In genomic region chr2:138256411-138256810, GRCm38 (mm10) we compare ENCODE assay signal across 9 mouse cellular contexts. TPM values are rescaled to one million over a fixed set of nuclear protein-coding genes. Genes with fewer than 3 reads are reported as not detected.
DNase-seq lines count a peak whose midpoint lies in the region; ATAC-seq and TF ChIP-seq lines count a peak whose summit lies in the region.
"Had no signal": no experiment of that assay in that cellular context is flagged by ENCODE, and none has a peak within 500 bp of the region (broad histone marks: within the 10 kb centered on the region; RNA-seq: fewer than 3 reads in every experiment).

Btbd3 (plus strand) TSS chr2:138256565.

- peak within 1 kb of the TSS; percentile 82 for H3K4me3 ChIP-seq in C2C12 (ENCODE audit: insufficient read depth, poor library complexity, severe bottlenecking)
- H3K4me3 ChIP-seq in forebrain, embryonic 14.5 days (ENCODE audit: low read depth, low read length) = peak within 1 kb of the TSS; percentile 93
- H3K4me3 ChIP-seq in heart, postnatal 0 days (ENCODE audit: low read depth, low read length) = peak within 1 kb of the TSS; percentile 100
- H3K4me3 ChIP-seq in liver, embryonic 15.5 days (replicated peaks) = peak within 1 kb of the TSS; percentile 65
- peak within 1 kb of the TSS; percentile 90 for H3K4me3 ChIP-seq in neural tube, embryonic 13.5 days

- peak; percentile 7 for DNase-seq in c-Kit-positive CD71-positive TER-119-positive erythroid progenitor cells, embryonic 14.5 days (ENCODE audit: low spot score)
- DNase-seq in forebrain, embryonic 14.5 days (ENCODE audit: low spot score) = peak; percentile 97
- peak; percentile 94 for DNase-seq in heart, postnatal 0 days (ENCODE audit: low spot score)
- DNase-seq in large intestine, adult 2 months (ENCODE audit: low read depth, low spot score) = peak; percentile 83
- peak; percentile 94 for DNase-seq in testis, postnatal 14 days (ENCODE audit: low spot score)

- H3K79me3 ChIP-seq in C2C12 (ENCODE audit: low read depth) = peaks cover 37% of the 10 kb centered on the region

- H3K9ac ChIP-seq in forebrain, embryonic 14.5 days (ENCODE audit: low read length) = peak within 1 kb of the TSS; percentile 87
- H3K9ac ChIP-seq in heart, postnatal 0 days (replicated peaks; ENCODE audit: low read depth, low read length) = peak within 1 kb of the TSS; percentile 97
- H3K9ac ChIP-seq in liver, embryonic 15.5 days = peak within 1 kb of the TSS; percentile 43
- H3K9ac ChIP-seq in neural tube, embryonic 13.5 days = peak within 1 kb of the TSS; percentile 91

- under 1% methylated on average over 39 of the region's 39 CpGs for WGBS in forebrain, embryonic 14.5 days
- 0% methylated on average over 39 of the region's 39 CpGs for WGBS in heart, postnatal 0 days
- under 1% methylated on average over 39 of the region's 39 CpGs for WGBS in large intestine, adult 2 months
- under 1% methylated on average over 39 of the region's 39 CpGs for WGBS in liver, embryonic 15.5 days (ENCODE audit: insufficient replicate concordance)
- under 1% methylated on average over 39 of the region's 39 CpGs for WGBS in neural tube, embryonic 13.5 days

- ATAC-seq in forebrain, embryonic 14.5 days = peak; percentile 99
- peak; percentile 99 for ATAC-seq in heart, postnatal 0 days (ENCODE audit: insufficient read depth, low read depth)
- ATAC-seq in liver, embryonic 15.5 days (ENCODE audit: insufficient read depth) = peak; percentile 88
- ATAC-seq in neural tube, embryonic 13.5 days (ENCODE audit: low read depth) = peak; percentile 99

- H3K36me3 ChIP-seq in C2C12 (ENCODE audit: control insufficient read depth, insufficient read depth) = no peaks in the 10 kb centered on the region
- no peaks in the 10 kb centered on the region for H3K36me3 ChIP-seq in forebrain, embryonic 14.5 days (ENCODE audit: control insufficient read depth, insufficient read depth, low read length)
- no peaks in the 10 kb centered on the region for H3K36me3 ChIP-seq in heart, postnatal 0 days (replicated peaks; ENCODE audit: control insufficient read depth, insufficient read depth, low read length)
- no peaks in the 10 kb centered on the region for H3K36me3 ChIP-seq in liver, embryonic 15.5 days (replicated peaks)
- H3K36me3 ChIP-seq in neural tube, embryonic 13.5 days = no peaks in the 10 kb centered on the region

- H3K4me2 ChIP-seq in forebrain, embryonic 14.5 days (ENCODE audit: low read length) = peak within 1 kb of the TSS; percentile 74
- peak within 1 kb of the TSS; percentile 91 for H3K4me2 ChIP-seq in heart, postnatal 0 days (ENCODE audit: low read depth, low read length)
- H3K4me2 ChIP-seq in liver, embryonic 15.5 days = peak within 1 kb of the TSS; percentile 74
- H3K4me2 ChIP-seq in neural tube, embryonic 13.5 days = peak within 1 kb of the TSS; percentile 79

- H3K9me3 ChIP-seq in forebrain, embryonic 14.5 days (replicated peaks; ENCODE audit: control insufficient read depth, low read length) = no peaks in the 10 kb centered on the region
- no peaks in the 10 kb centered on the region for H3K9me3 ChIP-seq in heart, postnatal 0 days (replicated peaks; ENCODE audit: control insufficient read depth, low read length)
- H3K9me3 ChIP-seq in liver, embryonic 15.5 days (replicated peaks) = no peaks in the 10 kb centered on the region
- H3K9me3 ChIP-seq in neural tube, embryonic 13.5 days = no peaks in the 10 kb centered on the region

- TF ChIP-seq CTCF in C2C12 (IDR thresholded peaks at IDR 0.05; ENCODE audit: control insufficient read depth, insufficient read depth, insufficient read length) = no peak
- no peak for TF ChIP-seq CTCF in heart, postnatal 0 days (IDR thresholded peaks at IDR 0.05; ENCODE audit: low read depth)

- H3K27me3 ChIP-seq in C2C12 (ENCODE audit: control insufficient read depth, insufficient read depth, insufficient read length) = no peaks in the 10 kb centered on the region
- H3K27me3 ChIP-seq in forebrain, embryonic 14.5 days (replicated peaks; ENCODE audit: control insufficient read depth, insufficient read depth, low read length) = no peaks in the 10 kb centered on the region
- no peaks in the 10 kb centered on the region for H3K27me3 ChIP-seq in heart, postnatal 0 days (ENCODE audit: control insufficient read depth, insufficient read depth, low read length)
- no peaks in the 10 kb centered on the region; the same call in 1 of the 2 replicates for H3K27me3 ChIP-seq in liver, embryonic 15.5 days
- no peaks in the 10 kb centered on the region for H3K27me3 ChIP-seq in neural tube, embryonic 13.5 days

- peaks cover 13% of the 10 kb centered on the region for H3K4me1 ChIP-seq in forebrain, embryonic 14.5 days (ENCODE audit: control insufficient read depth, insufficient read depth, low read length)
- peaks cover 11% of the 10 kb centered on the region; the same call in 1 of the 2 replicates for H3K4me1 ChIP-seq in heart, postnatal 0 days (ENCODE audit: control insufficient read depth, insufficient read depth)
- H3K4me1 ChIP-seq in liver, embryonic 15.5 days (replicated peaks) = peaks cover 6% of the 10 kb centered on the region; the same call in 1 of the 2 replicates
- H3K4me1 ChIP-seq in neural tube, embryonic 13.5 days (replicated peaks) = peaks cover 34% of the 10 kb centered on the region

- peaks cover 49% of the 10 kb centered on the region for H3K79me2 ChIP-seq in C2C12 (ENCODE audit: control insufficient read depth, insufficient read depth)

- H3K27ac ChIP-seq in forebrain, embryonic 14.5 days (ENCODE audit: low read depth, low read length) = peak within 1 kb of the TSS; percentile 92
- peak within 1 kb of the TSS; percentile 93 for H3K27ac ChIP-seq in heart, postnatal 0 days (ENCODE audit: low read depth)
- peak within 1 kb of the TSS; percentile 29; the same call in 1 of the 2 replicates for H3K27ac ChIP-seq in liver, embryonic 15.5 days (replicated peaks)
- H3K27ac ChIP-seq in neural tube, embryonic 13.5 days (replicated peaks) = peak within 1 kb of the TSS; percentile 95

- TF ChIP-seq EP300 in heart, postnatal 0 days (IDR thresholded peaks at IDR 0.05; ENCODE audit: low read depth) = no peak

- H3ac ChIP-seq in C2C12 (ENCODE audit: control insufficient read depth, insufficient read length, low read depth) = peak within 1 kb of the TSS; percentile 75

TF ChIP-seq in C2C12, 6 proteins besides CTCF, POLR2A, EP300 and RAD21:
- TF ChIP-seq MAX (IDR thresholded peaks at IDR 0.05) (peak; percentile 9), USF1 (IDR thresholded peaks at IDR 0.05; ENCODE audit: low read depth) (no peak)
TF ChIP-seq in C2C12: peak in this region for 1.

RNA-seq across cellular contexts. Expression of gene Btbd3, which starts in this region (rescaled TPM):
- 3.1 TPM for polyA plus RNA-seq in C2C12 (2012; fragmentation: generic; extraction: Trizol)
- 24.4 and 29.7 TPM in 2 replicates for polyA plus RNA-seq in forebrain, embryonic 14.5 days (2014; fragmentation: Nextera tagmentation; extraction: Ambion mirVana)
- 15.6 and 18.7 TPM in 2 replicates for total RNA-seq in heart, postnatal 0 days (2014; rRNA removed; ENCODE audit: low replicate concordance)
- 8.2 and 8.5 TPM in 2 replicates for polyA plus RNA-seq in heart, postnatal 0 days (2015; fragmentation: Nextera tagmentation; extraction: Ambion mirVana)
- 4.5 and 6.6 TPM in 2 replicates for polyA plus RNA-seq in large intestine, adult 2 months (2012; rRNA removed)
- polyA plus RNA-seq in liver, embryonic 15.5 days (2015; fragmentation: Nextera tagmentation; extraction: Ambion mirVana) = 1.4 and 1.5 TPM in 2 replicates
- polyA plus RNA-seq in neural tube, embryonic 13.5 days (2015; fragmentation: Nextera tagmentation; extraction: Ambion mirVana) = 18.2 and 20.7 TPM in 2 replicates
- total RNA-seq: MEL had no signal

Comparison
In these comparisons a context has a peak if more than half of its experiments do, and no peak if none do; other contexts are left out.
1. Peak in every context shown above with its lines: DNase-seq, ATAC-seq, H3K4me3 ChIP-seq and H3K27ac ChIP-seq.
2. DNase-seq: peak in every context shown above with its lines; median percentile 97 in forebrain, embryonic 14.5 days; 94 in heart, postnatal 0 days; 94 in testis, postnatal 14 days; 83 in large intestine, adult 2 months; 7 in c-Kit-positive CD71-positive TER-119-positive erythroid progenitor cells, embryonic 14.5 days.
3. H3K27ac ChIP-seq: peak in every context shown above with its lines; median percentile 95 in neural tube, embryonic 13.5 days; 93 in heart, postnatal 0 days; 92 in forebrain, embryonic 14.5 days; 29 in liver, embryonic 15.5 days.
4. H3K9ac ChIP-seq: peak in every context shown above with its lines; median percentile 97 in heart, postnatal 0 days; 91 in neural tube, embryonic 13.5 days; 87 in forebrain, embryonic 14.5 days; 43 in liver, embryonic 15.5 days.